Mouse (Mus musculus): ENCODE data around the gene Apom.
"Not testable (repeated sequence)": the region's sequence is repeated elsewhere in the genome, so short reads cannot be mapped to it uniquely, and the experiment has no call there.

DNA sequence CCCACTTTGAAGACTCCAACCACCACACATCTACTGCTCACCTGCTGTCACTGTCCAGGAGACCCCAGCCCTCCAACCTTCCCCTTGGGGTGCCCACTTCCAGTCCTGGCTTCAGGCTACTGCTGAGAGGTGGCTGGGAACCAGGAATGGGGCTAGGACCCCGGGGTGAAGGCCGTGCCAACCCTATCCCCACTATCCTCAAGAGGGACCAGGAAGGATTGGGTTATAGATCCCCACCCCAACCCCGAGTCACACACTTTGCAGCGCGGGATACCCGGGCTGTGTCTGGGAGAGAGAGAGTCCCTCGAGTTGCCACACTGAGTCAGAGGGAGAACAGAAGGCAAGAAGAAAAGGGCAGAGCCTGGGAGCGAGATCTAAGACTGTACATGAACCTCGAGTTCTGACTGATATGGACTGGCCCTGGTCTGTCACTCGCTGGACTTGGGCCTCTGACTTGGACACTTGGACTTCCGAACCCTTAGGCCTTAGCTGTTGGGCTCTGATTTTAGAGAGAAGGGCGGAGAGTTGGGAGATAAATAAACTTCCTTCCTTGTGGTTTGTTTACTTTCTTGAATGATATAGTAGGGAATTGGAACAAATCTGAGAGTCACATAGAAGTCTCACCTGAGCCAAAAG, 7.5 kb downstream of the Apom start:
- not testable (repeated sequence) for TF ChIP-seq CTCF (IDR thresholded peaks at IDR 0.05; ENCODE audit: borderline replicate concordance, control insufficient read depth, extremely low read depth, insufficient read depth, low read length, poor library complexity); POLR2A (IDR thresholded peaks at IDR 0.05; ENCODE audit: control insufficient read depth, extremely low read depth, insufficient read depth, low read length, poor library complexity)
